Mouse (Mus musculus) liver, embryonic 14.5 days (tissue): ENCODE data around the gene Zbtb5.

Experiments
- CTCF ChIP-seq: IDR thresholded peaks from 2 replicates; pipeline ENCODE4 v1.5.1; 2016; ENCODE audit warnings: antibody characterized with exemption, low read depth, control low read depth
- EP300 ChIP-seq: IDR thresholded peaks from 2 replicates; pipeline ENCODE4 v1.6.1; 2016; ENCODE audit warnings: antibody characterized with exemption, low read depth

- TF ChIP-seq CTCF (no peak), EP300 (no peak)
Measured at GRCm38 (mm10) chr4:44974331-44974730, 37.9 kb downstream of the Zbtb5 start.
